Mouse (Mus musculus): Measurements from ENCODE around the gene Ppp1r21. TPM values are rescaled to one million over a fixed set of nuclear protein-coding genes. Genes with fewer than 3 reads are reported as not detected.

Gene Ppp1r21
- total and polyA plus RNA-seq, 2 experiments from 2014 or later = 25.7 to 63.4 TPM

- H3K4me2 ChIP-seq (ENCODE audit: low read depth) = no peak overlapping the region
- no peak for ATAC-seq
- peaks cover 70% of the 10 kb centered on the region for H3K36me3 ChIP-seq (ENCODE audit: insufficient read depth)
- H3K27me3 ChIP-seq (ENCODE audit: insufficient read depth, low read length) = no peaks in the 10 kb centered on the region
- no peak overlapping the region for H3K4me3 ChIP-seq (ENCODE audit: low read depth, low read length)
- no peaks in the 10 kb centered on the region for H3K4me1 ChIP-seq (ENCODE audit: insufficient read depth)
- no peaks in the 10 kb centered on the region for H3K9me3 ChIP-seq (ENCODE audit: low read length)
- no peak overlapping the region for H3K9ac ChIP-seq
- H3K27ac ChIP-seq (ENCODE audit: low read depth, low read length) = no peak overlapping the region
- no peak for DNase-seq
- 83% methylated on average over 15 of the region's 15 CpGs for WGBS
- no peak for TF ChIP-seq CTCF (IDR thresholded peaks at IDR 0.05; ENCODE audit: low read depth)
Measured at GRCm38 (mm10) chr17:88587371-88587770, 57.5 kb downstream of the Ppp1r21 start.

- Histone ChIP-seq H3K27ac (ENCODE audit: low read depth, low read length) (no peak overlapping the region), H3K36me3 (ENCODE audit: insufficient read depth) (peaks cover 62% of the 10 kb centered on the region), H3K27me3 (ENCODE audit: insufficient read depth, low read length) (no peaks in the 10 kb centered on the region), H3K4me1 (ENCODE audit: insufficient read depth) (no peaks in the 10 kb centered on the region), H3K4me2 (ENCODE audit: low read depth) (no peak overlapping the region), H3K9ac (no peak overlapping the region), H3K4me3 (ENCODE audit: low read depth, low read length) (no peak overlapping the region), H3K9me3 (ENCODE audit: low read length) (no peaks in the 10 kb centered on the region)
- 95% methylated on average over 8 of the region's 8 CpGs for WGBS
- no peak for TF ChIP-seq CTCF (IDR thresholded peaks at IDR 0.05; ENCODE audit: low read depth)
- DNase-seq (no peak), ATAC-seq (no peak)
Measured at GRCm38 (mm10) chr17:88588228-88588627, 58.3 kb downstream of the Ppp1r21 start.

DNA sequence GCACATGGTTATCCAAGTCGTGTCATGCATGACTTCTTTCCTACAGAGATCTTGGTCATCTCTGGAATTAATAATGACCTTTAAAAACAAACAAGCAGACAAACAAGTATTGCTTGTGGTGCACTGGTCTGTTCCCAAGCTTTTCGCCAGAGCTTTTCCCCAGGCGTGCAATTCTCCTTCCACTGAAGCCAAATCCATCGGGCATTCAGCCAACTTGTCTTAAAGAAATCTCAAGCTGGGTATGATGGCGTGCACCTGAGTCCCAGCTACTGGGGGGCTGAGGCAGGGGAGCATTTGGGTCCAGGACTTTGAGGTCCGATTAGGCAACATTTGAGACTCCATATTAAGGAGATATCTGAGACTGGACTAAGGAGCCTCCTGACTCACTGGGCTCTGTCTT lies 60.3 kb downstream of the Ppp1r21 start:
- 60% methylated on average over 6 of the region's 6 CpGs for WGBS
- TF ChIP-seq CTCF (IDR thresholded peaks at IDR 0.05; ENCODE audit: low read depth) = no peak
- ATAC-seq = no peak
- no peaks in the 10 kb centered on the region for H3K4me1 ChIP-seq (ENCODE audit: insufficient read depth)
- H3K4me3 ChIP-seq (ENCODE audit: low read depth, low read length) = no peak overlapping the region
- 0 out of 2 replicates have a peak overlapping the region, but pooled peaks have one; percentile 4 for H3K27ac ChIP-seq (ENCODE audit: low read depth, low read length)
- no peak overlapping the region for H3K9ac ChIP-seq
- no peak overlapping the region for H3K4me2 ChIP-seq (ENCODE audit: low read depth)
- H3K36me3 ChIP-seq (ENCODE audit: insufficient read depth) = peaks cover 43% of the 10 kb centered on the region
- DNase-seq = no peak
- no peaks in the 10 kb centered on the region for H3K9me3 ChIP-seq (ENCODE audit: low read length)
- no peaks in the 10 kb centered on the region for H3K27me3 ChIP-seq (ENCODE audit: insufficient read depth, low read length)

- TF ChIP-seq CTCF (IDR thresholded peaks at IDR 0.05; ENCODE audit: low read depth) = no peak
- no peaks in the 10 kb centered on the region for H3K4me1 ChIP-seq (ENCODE audit: insufficient read depth)
- ATAC-seq (no peak), DNase-seq (no peak)
- 84% methylated on average over 4 of the region's 4 CpGs for WGBS
- H3K27ac ChIP-seq (ENCODE audit: low read depth, low read length) = no peak overlapping the region
- H3K27me3 ChIP-seq (ENCODE audit: insufficient read depth, low read length) = no peaks in the 10 kb centered on the region
- H3K9me3 ChIP-seq (ENCODE audit: low read length) = no peaks in the 10 kb centered on the region
- no peak overlapping the region for H3K9ac ChIP-seq
- no peak overlapping the region for H3K4me3 ChIP-seq (ENCODE audit: low read depth, low read length)
- peaks cover 6% of the 10 kb centered on the region; the same call in 1 of the 2 replicates for H3K36me3 ChIP-seq (ENCODE audit: insufficient read depth)
- no peak overlapping the region for H3K4me2 ChIP-seq (ENCODE audit: low read depth)
Measured at GRCm38 (mm10) chr17:88595071-88595470, 65.2 kb downstream of the Ppp1r21 start.

DNA sequence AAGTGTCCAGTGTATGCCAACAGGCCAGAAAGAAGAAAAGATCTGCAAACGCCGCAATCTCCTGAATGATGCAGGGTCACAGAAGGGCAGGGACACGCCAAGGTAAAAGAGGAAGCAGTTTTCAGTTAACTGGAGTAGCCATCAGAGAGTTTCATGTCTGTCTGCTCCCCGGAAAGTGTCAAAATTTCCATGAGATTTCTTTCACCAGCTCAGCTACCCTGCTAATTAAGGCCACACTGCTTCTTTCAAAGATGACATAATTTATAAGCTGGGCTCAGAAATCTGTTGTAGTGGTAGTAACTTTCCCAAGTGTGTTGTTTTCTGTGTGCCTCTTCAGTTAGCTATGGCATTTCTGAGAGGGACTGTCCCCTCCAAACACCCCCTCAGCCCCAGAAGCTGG lies 66.2 kb downstream of the Ppp1r21 start:
- H3K27ac ChIP-seq (ENCODE audit: low read depth, low read length) = no peak overlapping the region
- 78% methylated on average over 4 of the region's 4 CpGs for WGBS
- peaks cover 6% of the 10 kb centered on the region; the same call in 1 of the 2 replicates for H3K36me3 ChIP-seq (ENCODE audit: insufficient read depth)
- H3K27me3 ChIP-seq (ENCODE audit: insufficient read depth, low read length) = no peaks in the 10 kb centered on the region
- no peak for DNase-seq
- no peak overlapping the region for H3K4me2 ChIP-seq (ENCODE audit: low read depth)
- no peaks in the 10 kb centered on the region for H3K9me3 ChIP-seq (ENCODE audit: low read length)
- TF ChIP-seq CTCF (IDR thresholded peaks at IDR 0.05; ENCODE audit: low read depth) = no peak
- no peak overlapping the region for H3K9ac ChIP-seq
- no peak for ATAC-seq
- H3K4me1 ChIP-seq (ENCODE audit: insufficient read depth) = no peaks in the 10 kb centered on the region
- no peak overlapping the region for H3K4me3 ChIP-seq (ENCODE audit: low read depth, low read length)

GRCm38 (mm10) chr17:88596544-88597221 lies 66.8 kb downstream of the Ppp1r21 start:
- peak; percentile 83 for TF ChIP-seq CTCF (IDR thresholded peaks at IDR 0.05; ENCODE audit: low read depth)
- peak; percentile 82 for DNase-seq
- H3K36me3 ChIP-seq (ENCODE audit: insufficient read depth) = peaks cover 6% of the 10 kb centered on the region; the same call in 1 of the 2 replicates
- WGBS = 32% methylated on average over 16 of the region's 16 CpGs
- no peaks in the 10 kb centered on the region for H3K27me3 ChIP-seq (ENCODE audit: insufficient read depth, low read length)
- peak overlapping the region; percentile 59 for H3K9ac ChIP-seq
- H3K4me2 ChIP-seq (ENCODE audit: low read depth) = peak overlapping the region; percentile 78
- ATAC-seq = peak; percentile 94
- peak overlapping the region; percentile 36; the same call in 1 of the 2 replicates for H3K27ac ChIP-seq (ENCODE audit: low read depth, low read length)
- H3K4me1 ChIP-seq (ENCODE audit: insufficient read depth) = no peaks in the 10 kb centered on the region
- H3K4me3 ChIP-seq (ENCODE audit: low read depth, low read length) = peak overlapping the region; percentile 51
- no peaks in the 10 kb centered on the region for H3K9me3 ChIP-seq (ENCODE audit: low read length)

DNA sequence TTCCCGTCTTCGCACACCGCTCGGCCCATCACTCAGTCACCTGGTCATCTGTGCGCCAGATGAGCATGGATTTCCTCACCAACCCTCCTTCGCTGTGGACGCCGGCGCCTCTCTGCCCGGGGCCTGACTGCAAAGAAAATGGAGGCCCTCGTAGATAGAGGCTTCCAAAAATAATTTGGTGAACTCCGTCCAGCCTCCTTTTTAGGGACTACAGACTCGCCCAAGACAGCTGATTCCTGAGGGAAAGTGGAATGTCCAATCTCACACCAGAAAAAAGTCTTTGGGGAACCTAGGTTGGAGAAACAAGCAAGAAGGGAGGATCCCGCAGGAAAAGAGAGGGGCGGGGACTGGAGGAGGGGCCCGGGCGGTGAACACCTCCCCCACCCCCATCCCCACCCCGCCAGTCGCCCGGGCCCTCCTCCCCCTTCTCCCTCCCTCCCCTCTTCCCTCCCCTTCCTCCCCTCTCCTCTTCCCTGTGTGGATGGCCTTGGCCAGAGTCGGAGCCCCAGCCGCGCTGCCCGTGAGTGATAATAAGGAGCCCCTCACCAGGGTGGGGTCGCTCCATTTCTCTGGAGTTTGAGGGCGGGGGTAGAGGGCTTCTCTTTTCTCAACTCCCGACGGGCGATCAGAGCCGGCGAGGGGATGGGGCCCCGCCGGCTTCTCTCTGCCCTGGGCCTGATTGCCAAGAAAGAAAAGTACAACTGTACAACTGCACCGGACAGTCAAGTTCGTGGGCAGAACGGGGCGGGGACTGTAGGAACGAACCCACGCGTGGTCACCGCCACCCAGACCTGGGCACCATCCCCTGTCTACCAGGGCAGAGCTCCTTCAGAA lies 67.5 kb downstream of the Ppp1r21 start, which contains the start of gene Ston1:
TSS of gene Ston1 (plus strand) at position 463 of the 834 bp plus-strand sequence.
- Histone ChIP-seq H3K4me1 (ENCODE audit: insufficient read depth) (no peaks in the 10 kb centered on the region), H3K27ac (ENCODE audit: low read depth, low read length) (peak within 1 kb of the TSS; percentile 36; the same call in 1 of the 2 replicates), H3K4me3 (ENCODE audit: low read depth, low read length) (peak within 1 kb of the TSS; percentile 51), H3K4me2 (ENCODE audit: low read depth) (peak within 1 kb of the TSS; percentile 78), H3K27me3 (ENCODE audit: insufficient read depth, low read length) (no peaks in the 10 kb centered on the region), H3K9me3 (ENCODE audit: low read length) (no peaks in the 10 kb centered on the region), H3K9ac (peak within 1 kb of the TSS; percentile 59), H3K36me3 (ENCODE audit: insufficient read depth) (no peaks in the 10 kb centered on the region)
- DNase-seq (no peak), ATAC-seq (peak; percentile 76)
- WGBS = 1% methylated on average over 38 of the region's 41 CpGs
- TF ChIP-seq CTCF (IDR thresholded peaks at IDR 0.05; ENCODE audit: low read depth) = no peak
